Mouse (Mus musculus) gastrocnemius, adult 2 months (tissue): Measurements from ENCODE around the gene Mesp1. TPM values are rescaled to one million over a fixed set of nuclear protein-coding genes. Genes with fewer than 3 reads are reported as not detected.

Experiments used
- DNase-seq: peaks from one replicate; pipeline ENCODE4 v3.0.0; 2022
- H3K27ac ChIP-seq: fragments of 200-600 bp; 2 replicates; pipeline ENCODE4 v1.8.1; 2022; ENCODE audit warnings: mild to moderate bottlenecking
- H3K4me3 ChIP-seq: fragments of 200-600 bp; 2 replicates; pipeline ENCODE4 v1.8.1; 2022; ENCODE audit warnings: mild to moderate bottlenecking, moderate library complexity
- CTCF ChIP-seq: fragments of 200-600 bp; IDR thresholded peaks from 2 replicates; pipeline ENCODE4 v1.8.1; 2022; ENCODE audit warnings: antibody characterized with exemption, mild to moderate bottlenecking, moderate library complexity
- intact Hi-C: fragments of 180-260 bp; cut with DNase I; formaldehyde crosslinking; loops from one replicate; pipeline ENCODE4 v1.15.1; 2025
- total RNA-seq, 2 experiments: library from RNA; stranded (reverse); gene quantifications; 2 replicates each; pipeline ENCODE4 v1.2.3; 2021

Mesp1 gene
- total RNA-seq, 2 experiments from 2014 or later: not detected

- intact Hi-C loops: no loop called here
- no peak for DNase-seq
- H3K27ac ChIP-seq: no peak overlapping the region
Observed at GRCm38 (mm10) chr7:79744585-79744984, 49.0 kb downstream of the Mesp1 start.

GRCm38 (mm10) chr7:79744051-79744450, 49.5 kb downstream of the Mesp1 start:
- no peak for DNase-seq
- Histone ChIP-seq H3K27ac (no peak overlapping the region), H3K4me3 (no peak overlapping the region)
- TF ChIP-seq CTCF: no peak
- intact Hi-C loops: no loop called here

More at GRCm38 (mm10) chr7:79744585-79744984, 49.0 kb downstream of the Mesp1 start:
- H3K4me3 ChIP-seq: no peak overlapping the region
- no peak for TF ChIP-seq CTCF

- no peak for TF ChIP-seq CTCF
- DNase-seq: peak; percentile 80
- Histone ChIP-seq H3K27ac (peak within 1 kb of the TSS; percentile 83), H3K4me3 (peak within 1 kb of the TSS; percentile 88)
- intact Hi-C loops: no loop called here
Observed at GRCm38 (mm10) chr7:79742659-79743536, 50.7 kb downstream of the Mesp1 start, which contains the start of the genes Pex11a and Wdr93. TSS of gene Pex11a (minus strand) at chr7:79743131. TSS of gene Wdr93 (plus strand) at chr7:79743163.

GRCm38 (mm10) chr7:79742277-79742658, 51.3 kb downstream of the Mesp1 start:
- peak overlapping the region; percentile 83 for H3K27ac ChIP-seq
- H3K4me3 ChIP-seq: peak overlapping the region; percentile 88
- no peak for DNase-seq
- intact Hi-C loops: no loop called here
- no peak for TF ChIP-seq CTCF

Other genes with a start within 250 kb of the Mesp1 start
- gene Rhcg, start 176.1 kb downstream of the Mesp1 start, total RNA-seq: not detected
- gene Ticrr, start 133.6 kb downstream of the Mesp1 start, total RNA-seq: not detected
- under 1 TPM; 0.54 to 0.56 TPM for gene Kif7, start 78.1 kb downstream of the Mesp1 start, total RNA-seq
- 1 to 10 TPM in 1 of 2 experiments, under 1 TPM in 1; 0.66 to 3.6 TPM for gene Plin1, start 60.9 kb downstream of the Mesp1 start, total RNA-seq
- gene Pex11a, start 50.7 kb downstream of the Mesp1 start, total RNA-seq: 10 to 100 TPM; 10.4 to 15.2 TPM
- gene Wdr93, start 50.6 kb downstream of the Mesp1 start, total RNA-seq: under 1 TPM in 1 of 2 experiments, not detected in 1; 0.14 TPM
- gene Mesp2, start 16.9 kb upstream of the Mesp1 start, total RNA-seq: not detected
- gene Anpep, start 67.3 kb upstream of the Mesp1 start, total RNA-seq: 1 to 10 TPM; 4.1 to 7.2 TPM
- 10 to 100 TPM; 17.1 to 19.0 TPM for gene Ap3s2, start 126.9 kb upstream of the Mesp1 start, total RNA-seq
- gene Arpin, start 141.6 kb upstream of the Mesp1 start, total RNA-seq: 1 to 10 TPM; 2.7 to 3.3 TPM
- 10 to 100 TPM; 21.5 to 37.5 TPM for gene Zfp710, start 231.0 kb upstream of the Mesp1 start, total RNA-seq